Mouse (Mus musculus): ENCODE data around the gene Hspa12b. TPM values are rescaled to one million over a fixed set of nuclear protein-coding genes. Genes with fewer than 3 reads are reported as not detected.

Hspa12b gene
- total and polyA plus RNA-seq, 3 experiments = 6.9 to 12.6 (median 9.4) TPM

- peak; percentile 90 for DNase-seq
Observed at GRCm38 (mm10) chr2:131179990-131180587, 53.0 kb downstream of the Hspa12b start, which contains the start of gene Cenpb. Gene Cenpb (minus strand): TSS chr2:131180067.

DNA sequence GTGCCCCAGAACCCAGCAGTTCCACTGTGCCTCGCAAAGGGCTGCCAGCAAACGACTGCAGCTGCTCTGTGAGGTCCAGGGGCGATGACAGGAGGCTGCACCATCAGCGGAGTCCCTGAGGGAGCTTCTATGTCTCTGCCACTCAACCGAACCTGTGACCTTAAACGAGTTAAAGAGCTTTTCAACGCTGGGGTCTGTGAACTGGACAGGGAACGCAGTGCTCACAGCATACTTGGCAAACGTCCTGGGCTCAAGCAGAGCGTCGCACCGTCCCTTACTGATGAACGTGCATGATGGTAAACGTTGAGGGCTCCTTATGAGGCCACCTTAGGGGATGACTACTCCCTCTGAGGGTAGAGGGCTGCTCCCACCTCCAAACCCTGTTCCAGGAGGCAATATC, 59.3 kb downstream of the Hspa12b start:
- DNase-seq = no peak

DNA sequence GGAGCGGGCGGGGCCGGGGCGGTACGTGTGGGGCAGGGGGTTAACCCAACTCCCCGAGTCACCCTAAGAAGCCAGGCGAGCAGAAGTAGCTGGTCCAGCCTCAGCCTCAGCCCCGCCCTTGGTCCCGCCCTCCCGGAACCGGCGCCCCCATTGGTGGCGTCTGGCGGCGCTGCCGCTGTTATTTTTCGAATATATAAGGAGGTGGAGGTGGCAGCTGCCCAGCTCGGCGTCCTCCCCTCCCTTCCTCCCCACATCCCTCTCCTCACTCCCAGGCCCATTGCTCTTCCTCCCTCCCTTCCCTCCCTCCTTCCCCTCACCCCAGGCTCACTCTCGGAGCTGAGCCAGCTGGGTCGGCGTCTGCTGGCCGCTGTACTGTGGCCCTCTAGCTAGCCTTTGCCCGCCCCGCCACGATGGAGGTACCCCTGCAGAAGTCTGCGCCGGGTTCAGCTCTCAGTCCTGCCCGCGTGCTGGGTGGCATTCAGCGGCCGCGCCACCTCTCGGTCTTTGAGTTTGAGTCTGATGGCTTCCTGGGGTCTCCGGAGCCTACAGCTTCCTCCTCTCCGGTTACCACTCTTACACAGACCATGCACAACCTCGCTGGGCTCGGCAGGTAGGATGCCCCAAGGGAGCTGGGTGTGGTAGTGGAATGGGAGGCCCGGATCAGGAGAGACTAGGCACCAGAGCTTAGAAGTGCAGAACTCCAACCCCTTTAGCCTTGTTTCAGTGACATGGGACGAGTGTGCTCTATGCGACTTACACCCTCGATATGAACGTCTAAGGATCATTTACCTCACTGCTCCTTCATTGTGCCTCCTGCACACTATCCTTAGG, 59.9 kb downstream of the Hspa12b start, which contains the start of the genes Cdc25b and Spef1:
Cdc25b (plus strand) TSS at position 179 of the 831 bp plus-strand sequence.
Spef1 (minus strand) TSS at position 512 of the 831 bp plus-strand sequence.
- DNase-seq = peak; percentile 91

DNA sequence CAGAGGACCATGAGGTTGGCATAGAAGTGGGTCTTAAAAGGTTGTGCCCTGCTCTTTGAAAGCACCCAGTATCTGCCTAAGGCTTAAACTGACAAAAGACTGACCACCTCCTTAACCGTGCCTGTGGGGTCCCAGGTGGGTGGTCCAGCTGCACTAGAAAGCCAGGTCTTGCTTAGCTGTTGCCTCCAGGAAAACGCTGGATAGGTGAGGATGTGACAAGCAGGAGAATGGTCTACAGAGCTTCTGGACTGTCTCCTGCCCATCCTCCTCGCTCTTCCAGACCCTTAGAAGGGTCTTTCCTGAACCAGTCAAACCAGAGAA, 60.5 kb downstream of the Hspa12b start:
- no peak for DNase-seq

- no peak for DNase-seq
Observed at GRCm38 (mm10) chr2:131188311-131188710, 61.2 kb downstream of the Hspa12b start.

- DNase-seq = no peak
Observed at GRCm38 (mm10) chr2:131189521-131190309, 62.6 kb downstream of the Hspa12b start.

- no peak for DNase-seq
Observed at GRCm38 (mm10) chr2:131190344-131191004, 63.4 kb downstream of the Hspa12b start.

DNA sequence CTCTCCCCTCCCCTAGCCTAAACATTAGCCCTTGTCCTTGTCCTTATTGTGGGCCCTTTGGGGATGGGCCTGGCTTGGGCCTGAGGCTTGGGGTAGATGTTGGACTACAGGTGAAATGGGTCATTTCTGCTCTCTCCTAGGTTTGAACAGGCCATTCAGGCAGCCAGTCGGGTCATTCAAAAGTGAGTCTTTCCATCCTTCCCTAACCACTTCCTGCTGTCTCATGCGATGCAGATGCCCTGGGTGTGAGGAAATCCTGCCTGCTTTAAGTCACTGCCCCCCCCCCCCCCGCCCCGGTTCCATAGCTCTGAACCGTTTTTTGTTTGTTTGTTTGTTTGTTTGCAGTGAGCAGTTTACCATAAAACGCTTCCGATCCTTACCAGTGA, 63.9 kb downstream of the Hspa12b start:
- DNase-seq = no peak

Other genes with a start within 250 kb of the Hspa12b start
- gene 4930402H24Rik, start 220.9 kb upstream of the Hspa12b start, total RNA-seq (2021) = 10 to 100 TPM; 36.9 to 43.5 TPM
- gene 4930402H24Rik, start 220.9 kb upstream of the Hspa12b start, polyA plus RNA-seq (2012; rRNA removed) = 31.1 and 40.0 TPM in 2 replicates
- gene Atrn, start 220.8 kb upstream of the Hspa12b start, total RNA-seq (2021) = 10 to 100 TPM; 27.3 to 31.5 TPM
- gene Atrn, start 220.8 kb upstream of the Hspa12b start, polyA plus RNA-seq (2012; rRNA removed) = 9.8 and 10.3 TPM in 2 replicates
- gene Gfra4, start 84.2 kb upstream of the Hspa12b start, total RNA-seq (2021) = 1 to 10 TPM; 5.9 to 6.1 TPM
- gene Gfra4, start 84.2 kb upstream of the Hspa12b start, polyA plus RNA-seq (2012; rRNA removed) = 30.4 and 56.7 TPM in 2 replicates
- 1 to 10 TPM; 1.6 to 3.4 TPM for gene Adam33, start 63.5 kb upstream of the Hspa12b start, total RNA-seq (2021)
- 11.5 and 15.5 TPM in 2 replicates for gene Adam33, start 63.5 kb upstream of the Hspa12b start, polyA plus RNA-seq (2012; rRNA removed)
- gene Siglec1, start 40.5 kb upstream of the Hspa12b start, total RNA-seq (2021) = 1 to 10 TPM; 4.1 to 6.6 TPM
- 17.9 and 19.8 TPM in 2 replicates for gene Siglec1, start 40.5 kb upstream of the Hspa12b start, polyA plus RNA-seq (2012; rRNA removed)
- gene Gm11037, start 6.2 kb downstream of the Hspa12b start, total RNA-seq (2021) = not detected
- not detected in 2 replicates for gene Gm11037, start 6.2 kb downstream of the Hspa12b start, polyA plus RNA-seq (2012; rRNA removed)
- gene 1700037H04Rik, start 32.8 kb downstream of the Hspa12b start, total RNA-seq (2021) = 100 to 1,000 TPM; 114 to 123 TPM
- 195 and 319 TPM in 2 replicates for gene 1700037H04Rik, start 32.8 kb downstream of the Hspa12b start, polyA plus RNA-seq (2012; rRNA removed)
- gene Cenpb, start 52.8 kb downstream of the Hspa12b start, total RNA-seq (2021) = 10 to 100 TPM; 47.7 to 88.5 TPM
- gene Cenpb, start 52.8 kb downstream of the Hspa12b start, polyA plus RNA-seq (2012; rRNA removed) = 94.5 and 107 TPM in 2 replicates
- 1 to 10 TPM; 3.4 to 5.5 TPM for gene Cdc25b, start 59.7 kb downstream of the Hspa12b start, total RNA-seq (2021)
- gene Cdc25b, start 59.7 kb downstream of the Hspa12b start, polyA plus RNA-seq (2012; rRNA removed) = 7.7 and 9.7 TPM in 2 replicates
- 1 to 10 TPM; 4.3 to 5.4 TPM for gene Spef1, start 60.0 kb downstream of the Hspa12b start, total RNA-seq (2021)
- 4.8 and 5.3 TPM in 2 replicates for gene Spef1, start 60.0 kb downstream of the Hspa12b start, polyA plus RNA-seq (2012; rRNA removed)
- gene Ap5s1, start 79.8 kb downstream of the Hspa12b start, total RNA-seq (2021) = 10 to 100 TPM; 13.7 to 20.2 TPM
- gene Ap5s1, start 79.8 kb downstream of the Hspa12b start, polyA plus RNA-seq (2012; rRNA removed) = 89.8 and 91.7 TPM in 2 replicates
- 10 to 100 TPM; 46.2 to 48.8 TPM for gene Mavs, start 106.8 kb downstream of the Hspa12b start, total RNA-seq (2021)
- 81.8 and 89.7 TPM in 2 replicates for gene Mavs, start 106.8 kb downstream of the Hspa12b start, polyA plus RNA-seq (2012; rRNA removed)
- 10 to 100 TPM; 51.7 to 55.2 TPM for gene Pank2, start 135.2 kb downstream of the Hspa12b start, total RNA-seq (2021)
- 9.8 and 10.7 TPM in 2 replicates for gene Pank2, start 135.2 kb downstream of the Hspa12b start, polyA plus RNA-seq (2012; rRNA removed)
- gene Rnf24, start 225.6 kb downstream of the Hspa12b start, total RNA-seq (2021) = 10 to 100 TPM in 1 of 2 experiments, 1 to 10 TPM in 1; 8.6 to 13.0 TPM
- gene Rnf24, start 225.6 kb downstream of the Hspa12b start, polyA plus RNA-seq (2012; rRNA removed) = 2.4 and 2.5 TPM in 2 replicates